Mouse (Mus musculus) kidney, adult 2 months (tissue): ENCODE data around the gene Idh3a.

ENCODE experiments used
- CTCF ChIP-seq: fragments of 200-500 bp; conservative IDR thresholded peaks from 2 replicates; pipeline ENCODE4 v1.5.1; 2011; ENCODE audit warnings: low read depth, mild to moderate bottlenecking, control low read depth, low read length, moderate library complexity, mixed read lengths; ENCODE audit not compliant: insufficient read depth, insufficient read length
- POLR2A ChIP-seq: fragments of 200-500 bp; IDR thresholded peaks from one replicate; pipeline ENCODE4 v1.6.1; 2011; ENCODE audit warnings: low read depth, low read length, control low read depth

DNA sequence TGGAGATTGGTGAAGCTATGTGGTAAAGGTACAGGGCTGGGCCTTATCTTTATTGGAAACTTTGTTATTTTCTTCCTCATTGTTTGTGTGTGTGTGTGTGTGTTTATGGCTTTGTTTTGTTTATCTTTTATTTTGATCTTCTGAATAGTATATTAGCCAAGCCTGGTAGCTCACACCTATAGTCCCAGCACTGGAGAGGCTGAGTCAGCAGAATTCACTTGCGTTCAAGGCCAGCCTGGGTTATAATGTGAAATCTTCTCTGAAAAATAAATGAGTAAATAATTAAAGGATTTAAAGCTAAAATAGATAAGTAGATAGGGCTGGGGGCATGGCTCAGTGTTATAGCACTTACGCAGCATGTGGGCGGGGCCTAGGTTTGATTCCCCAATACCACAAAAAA, 47.9 kb upstream of the Idh3a start:
- TF ChIP-seq CTCF = no peak
- no peak for TF ChIP-seq POLR2A
